Comparison of ENCODE assay signal across 26 mouse cellular contexts in the genomic region with DNA sequence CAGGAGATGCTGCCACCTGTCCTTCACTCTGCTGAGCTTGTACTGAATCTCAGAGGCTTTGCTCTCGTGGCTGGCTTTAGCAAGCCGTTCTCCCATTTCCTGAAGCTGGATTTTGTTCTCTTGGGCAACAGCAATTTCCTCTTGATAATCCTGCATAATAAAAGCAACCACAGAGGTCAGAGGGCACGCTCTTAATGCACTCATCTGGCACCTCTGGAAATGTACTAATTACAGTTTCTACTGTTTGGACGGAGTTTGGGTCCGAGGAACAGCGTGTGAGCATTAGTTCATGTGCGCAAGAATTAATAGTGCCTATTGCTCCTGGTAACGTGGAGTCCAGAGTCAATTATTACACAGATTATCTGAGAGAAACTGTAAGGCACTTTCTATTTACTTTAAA. TPM values are rescaled to one million over a fixed set of nuclear protein-coding genes. Genes with fewer than 3 reads are reported as not detected.
A peak's percentile ranks its signal among the peaks of the same experiment; 100 is the strongest.
DNase-seq lines count a peak whose midpoint lies in the region; ATAC-seq and TF ChIP-seq lines count a peak whose summit lies in the region.
"Had no signal": no experiment of that assay in that cellular context is flagged by ENCODE, and none has a peak within 500 bp of the region (broad histone marks: within the 10 kb centered on the region; RNA-seq: fewer than 3 reads in every experiment).

No protein-coding gene starts in this region.

- H3K27me3 ChIP-seq in heart, adult 2 months (ENCODE audit: control insufficient read depth, insufficient read depth, low read length) = no peaks in the 10 kb centered on the region
- no peaks in the 10 kb centered on the region for H3K27me3 ChIP-seq in heart, embryonic 11.5 days (ENCODE audit: control insufficient read depth, insufficient read depth, low read length)
- no peaks in the 10 kb centered on the region for H3K27me3 ChIP-seq in limb, embryonic 10.5 days (ENCODE audit: low read depth, poor library complexity, severe bottlenecking)
- H3K27me3 ChIP-seq: embryonic facial prominence, embryonic 15.5 days had no signal

- no peak overlapping the region for H3K4me3 ChIP-seq in heart, adult 2 months
- H3K4me3 ChIP-seq in heart, embryonic 11.5 days (ENCODE audit: low read depth, low read length) = no peak overlapping the region
- H3K4me3 ChIP-seq in limb, embryonic 10.5 days = no peak overlapping the region
- H3K4me3 ChIP-seq: embryonic facial prominence, embryonic 15.5 days; erythroblast, embryonic 14.5 days; forebrain, embryonic 10.5 days; heart, embryonic 10.5 days; hindbrain, embryonic 10.5 days had no signal

- DNase-seq in embryo, embryonic 11 days = peak; percentile 3
- no peak for DNase-seq in embryo, embryonic 9.5 days (ENCODE audit: extremely low spot score)
- no peak for DNase-seq in heart, adult 2 months
- DNase-seq in kidney, postnatal 36 days = peak; percentile 9 to 19
- no peak for DNase-seq in kidney, postnatal 4 days
- DNase-seq in limb, embryonic 10.5 days (ENCODE audit: low spot score) = no peak
- no peak for DNase-seq in frontal cortex, postnatal 36 days (ENCODE audit: low spot score in 2 of 2)
- DNase-seq: adrenal gland, postnatal 10 days; B cell, adult 2 months; cerebellum, adult 11 months; cerebellum, adult 8-10 months; cerebellum, postnatal 14 days; gastrocnemius, postnatal 25 days had no signal

- no peak for TF ChIP-seq EP300 in heart, adult 2 months (IDR thresholded peaks at IDR 0.05; ENCODE audit: insufficient read depth, low read depth, low read length)

- TF ChIP-seq CTCF in heart, adult 2 months (IDR thresholded peaks at IDR 0.05) = peak; percentile 21; the same call in 1 of the 2 replicates

- WGBS in heart, adult 2 months = 72% methylated on average over 8 of the region's 8 CpGs
- WGBS in heart, embryonic 11.5 days (ENCODE audit: insufficient replicate concordance) = 80% methylated on average over 8 of the region's 8 CpGs
- 44% methylated on average over 8 of the region's 8 CpGs for WGBS in limb, embryonic 10.5 days

- ATAC-seq in heart, embryonic 11.5 days (replicated peaks; ENCODE audit: insufficient number of reproducible peaks, low FRiP score, low TSS enrichment) = no peak
- ATAC-seq: CD4-positive, CD25-positive, alpha-beta regulatory T cell, adult 4 months; forebrain, embryonic 14.5 days had no signal

- peaks cover 7% of the 10 kb centered on the region for H3K36me3 ChIP-seq in heart, adult 2 months (ENCODE audit: control insufficient read depth, insufficient read depth, low read length)
- H3K36me3 ChIP-seq in heart, embryonic 11.5 days (ENCODE audit: control insufficient read depth, insufficient read depth, low read length) = 0 out of 2 replicates have a peak, but pooled peaks cover 3% of the 10 kb centered on the region
- no peaks in the 10 kb centered on the region for H3K36me3 ChIP-seq in limb, embryonic 10.5 days
- H3K36me3 ChIP-seq: forebrain, embryonic 10.5 days; hindbrain, embryonic 10.5 days had no signal

- intact Hi-C loops in heart, adult 2 months (cut with DNase I) = no loop called here

- H3K79me2 ChIP-seq in heart, adult 2 months (replicated peaks; ENCODE audit: control insufficient read depth, insufficient read depth, low read length) = no peaks in the 10 kb centered on the region

- no peak overlapping the region for H3K27ac ChIP-seq in heart, adult 2 months
- no peak overlapping the region for H3K27ac ChIP-seq in heart, embryonic 11.5 days (ENCODE audit: low read depth, low read length)
- H3K27ac ChIP-seq in limb, embryonic 10.5 days = peak overlapping the region; percentile 62; the same call in 1 of the 2 replicates
- H3K27ac ChIP-seq: embryonic facial prominence, embryonic 15.5 days; forebrain, embryonic 10.5 days; heart, embryonic 10.5 days; hindbrain, embryonic 10.5 days; hindbrain, embryonic 14.5 days had no signal

- no peak for TF ChIP-seq POLR2A in heart, adult 2 months (IDR thresholded peaks at IDR 0.05; ENCODE audit: insufficient read depth, low read depth, low read length)

- no peak overlapping the region for H3K9ac ChIP-seq in heart, adult 2 months (ENCODE audit: low read depth, low read length)
- H3K9ac ChIP-seq in heart, embryonic 11.5 days (ENCODE audit: low read depth, low read length) = no peak overlapping the region
- H3K9ac ChIP-seq: embryonic facial prominence, embryonic 15.5 days; hindbrain, embryonic 14.5 days had no signal

- H3K4me1 ChIP-seq in heart, adult 2 months (ENCODE audit: control insufficient read depth, insufficient read depth, low read length) = no peaks in the 10 kb centered on the region
- H3K4me1 ChIP-seq in heart, embryonic 11.5 days (ENCODE audit: control insufficient read depth, insufficient read depth, low read length) = no peaks in the 10 kb centered on the region
- peaks cover 23% of the 10 kb centered on the region for H3K4me1 ChIP-seq in limb, embryonic 10.5 days
- H3K4me1 ChIP-seq: forebrain, embryonic 10.5 days; hindbrain, embryonic 10.5 days had no signal

- H3K9me3 ChIP-seq in heart, embryonic 11.5 days (replicated peaks; ENCODE audit: control insufficient read depth, low read length) = no peaks in the 10 kb centered on the region
- no peaks in the 10 kb centered on the region for H3K9me3 ChIP-seq in limb, embryonic 10.5 days (replicated peaks)
- H3K9me3 ChIP-seq: embryonic facial prominence, embryonic 15.5 days; forebrain, embryonic 10.5 days; G1E; heart, embryonic 10.5 days; hindbrain, embryonic 10.5 days had no signal

- H3K4me2 ChIP-seq in heart, embryonic 11.5 days = no peak overlapping the region
- H3K4me2 ChIP-seq: embryonic facial prominence, embryonic 15.5 days; hindbrain, embryonic 14.5 days had no signal

RNA-seq across cellular contexts. Expression of a gene that starts 3.1 kb away (rescaled TPM):
- under 1 TPM; 0.16 to 0.61 TPM for total RNA-seq in heart, adult 2 months (2021)
- polyA plus RNA-seq in heart, adult 2 months (2012; rRNA removed) = 0.12 and 0.70 TPM in 2 replicates
- 0.42 and 0.54 TPM in 2 replicates for polyA plus RNA-seq in heart, embryonic 11.5 days (2014; fragmentation: Nextera tagmentation; extraction: Ambion mirVana)
- polyA plus RNA-seq in limb, embryonic 10.5 days (2016; fragmentation: Nextera tagmentation; extraction: Ambion mirVana) = 0.05 TPM in 2 replicates
- total RNA-seq: common myeloid progenitor, adult 5-6 weeks; granulocyte monocyte progenitor cell, adult 5-6 weeks had no signal
- polyA plus RNA-seq: brain, embryonic 14.5 days; erythroblast, embryonic 14.5 days; forebrain, embryonic 14.5 days; G1E had no signal

Comparison
In these comparisons a context has a peak if more than half of its experiments do, and no peak if none do; other contexts are left out.
1. DNase-seq: peak in embryo, embryonic 11 days (single experiment) and kidney, postnatal 36 days (2 of 2); none in embryo, embryonic 9.5 days (single experiment), heart, adult 2 months (0 of 2), kidney, postnatal 4 days (0 of 2), limb, embryonic 10.5 days (single experiment) and frontal cortex, postnatal 36 days (0 of 2).